Mouse (Mus musculus): ENCODE results near the gene Olfml2a.

Olfml2a gene

GRCm38 (mm10) chr2:38931851-38932667 lies at the start of gene Olfml2a:
Gene Olfml2a, plus strand, starts transcription at chr2:38931978.
- DNase-seq (ENCODE audit: low read depth, low spot score): no peak

GRCm38 (mm10) chr2:38902866-38903265 lies 28.9 kb upstream of the Olfml2a start:
- DNase-seq (ENCODE audit: low read depth, low spot score): no peak

- no peak for DNase-seq (ENCODE audit: low read depth, low spot score)
These were observed 27.5 kb upstream of the Olfml2a start for GRCm38 (mm10) chr2:38904290-38904689.

- DNase-seq (ENCODE audit: low read depth, low spot score): peak; percentile 50
These were observed 25.7 kb upstream of the Olfml2a start for GRCm38 (mm10) chr2:38906097-38906496.

- no peak for DNase-seq (ENCODE audit: low read depth, low spot score)
These were observed 23.2 kb upstream of the Olfml2a start for GRCm38 (mm10) chr2:38908604-38909003.

GRCm38 (mm10) chr2:38914517-38914916 lies 17.3 kb upstream of the Olfml2a start:
- no peak for DNase-seq (ENCODE audit: low read depth, low spot score)

GRCm38 (mm10) chr2:38914965-38915364 lies 16.8 kb upstream of the Olfml2a start:
- no peak for DNase-seq (ENCODE audit: low read depth, low spot score)

- no peak for DNase-seq (ENCODE audit: low read depth, low spot score)
These were observed 14.7 kb upstream of the Olfml2a start for GRCm38 (mm10) chr2:38916947-38917691.

GRCm38 (mm10) chr2:38921374-38921773 lies 10.4 kb upstream of the Olfml2a start:
- no peak for DNase-seq (ENCODE audit: low read depth, low spot score)

GRCm38 (mm10) chr2:38923471-38923870 lies 8.3 kb upstream of the Olfml2a start:
- DNase-seq (ENCODE audit: low read depth, low spot score): no peak

- DNase-seq (ENCODE audit: low read depth, low spot score): no peak
These were observed 7.9 kb upstream of the Olfml2a start for GRCm38 (mm10) chr2:38923911-38924310.

GRCm38 (mm10) chr2:38924571-38924970 lies 7.2 kb upstream of the Olfml2a start:
- no peak for DNase-seq (ENCODE audit: low read depth, low spot score)

GRCm38 (mm10) chr2:38925171-38926080 lies 6.4 kb upstream of the Olfml2a start:
- DNase-seq (ENCODE audit: low read depth, low spot score): no peak

GRCm38 (mm10) chr2:38926145-38926891 lies 5.5 kb upstream of the Olfml2a start:
- DNase-seq (ENCODE audit: low read depth, low spot score): peak; percentile 94

GRCm38 (mm10) chr2:38927115-38927979 lies 4.4 kb upstream of the Olfml2a start, which contains the start of gene Nr6a1:
Gene Nr6a1, minus strand, starts transcription at chr2:38927688.
- no peak for DNase-seq (ENCODE audit: low read depth, low spot score)

GRCm38 (mm10) chr2:38930269-38930668 lies 1.5 kb upstream of the Olfml2a start:
- no peak for DNase-seq (ENCODE audit: low read depth, low spot score)

GRCm38 (mm10) chr2:38933931-38934330 lies 2.2 kb downstream of the Olfml2a start:
- no peak for DNase-seq (ENCODE audit: low read depth, low spot score)

- no peak for DNase-seq (ENCODE audit: low read depth, low spot score)
These were observed 3.2 kb downstream of the Olfml2a start for GRCm38 (mm10) chr2:38934936-38935335.

GRCm38 (mm10) chr2:38936721-38937378 lies 5.1 kb downstream of the Olfml2a start:
- DNase-seq (ENCODE audit: low read depth, low spot score): no peak

Measured in telencephalon, adult 2 months (tissue).